Mouse (Mus musculus): ENCODE results near the gene Vill. TPM values are rescaled to one million over a fixed set of nuclear protein-coding genes. Genes with fewer than 3 reads are reported as not detected.
A peak's percentile ranks its signal among the peaks of the same experiment; 100 is the strongest.

Gene Vill
- polyA plus RNA-seq, 1 experiment from 2014 or later: 31.6 TPM

DNA sequence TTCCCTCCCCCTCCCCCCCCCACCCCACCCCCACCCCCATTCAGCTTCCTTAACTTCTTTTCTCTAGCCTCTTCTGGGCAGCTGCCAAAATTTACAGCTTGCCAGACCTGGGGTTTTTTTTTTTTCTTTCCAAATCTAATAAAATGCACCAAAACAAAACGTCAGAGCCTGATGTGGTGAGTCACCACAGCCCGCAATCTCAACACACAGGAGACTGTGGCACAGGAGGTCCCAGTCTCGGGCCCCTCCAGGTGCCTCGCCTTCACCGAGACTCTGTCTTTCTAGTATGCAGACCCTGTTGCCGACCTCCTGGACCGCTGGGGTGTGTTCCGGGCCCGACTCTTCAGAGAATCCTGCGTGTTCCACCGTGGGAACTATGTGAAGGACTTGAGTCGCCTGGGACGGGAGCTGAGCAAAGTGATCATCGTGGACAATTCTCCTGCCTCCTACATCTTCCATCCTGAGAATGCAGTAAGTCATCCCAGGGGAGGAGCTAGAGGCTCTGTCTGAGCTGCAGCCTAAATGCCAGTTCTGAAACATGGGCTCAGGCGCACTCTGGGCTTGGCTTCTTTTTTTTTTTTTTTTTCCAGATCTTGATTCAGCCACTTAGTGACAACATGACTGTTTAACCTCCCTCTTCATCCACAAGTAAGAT, 15.4 kb upstream of the Vill start:
- H3K4me1 ChIP-seq: 0 out of 2 replicates have a peak, but pooled peaks cover 4% of the 10 kb centered on the region
- peaks cover 28% of the 10 kb centered on the region for H3K36me3 ChIP-seq
- 70% methylated on average over 15 of the region's 15 CpGs for WGBS
- H3K4me2 ChIP-seq: no peak overlapping the region
- H3K4me3 ChIP-seq (replicated peaks): no peak overlapping the region
- no peak overlapping the region for H3K9ac ChIP-seq
- no peak overlapping the region for H3K27ac ChIP-seq
- no peak for ATAC-seq (ENCODE audit: insufficient read depth, low FRiP score, low read depth)
- no peaks in the 10 kb centered on the region for H3K9me3 ChIP-seq
- H3K27me3 ChIP-seq (replicated peaks): no peaks in the 10 kb centered on the region

- no peak for ATAC-seq (ENCODE audit: insufficient read depth, low FRiP score, low read depth)
- Histone ChIP-seq H3K27me3 (replicated peaks) (no peaks in the 10 kb centered on the region), H3K36me3 (peaks cover 25% of the 10 kb centered on the region), H3K27ac (no peak overlapping the region), H3K4me3 (replicated peaks) (no peak overlapping the region), H3K9ac (no peak overlapping the region), H3K4me2 (no peak overlapping the region), H3K4me1 (0 out of 2 replicates have a peak, but pooled peaks cover 4% of the 10 kb centered on the region), H3K9me3 (no peaks in the 10 kb centered on the region)
- 81% methylated on average over 3 of the region's 3 CpGs for WGBS
Measured at GRCm38 (mm10) chr9:119038574-119038973, 14.0 kb upstream of the Vill start.

GRCm38 (mm10) chr9:119040101-119040775, 12.3 kb upstream of the Vill start:
- ATAC-seq (ENCODE audit: insufficient read depth, low FRiP score, low read depth): no peak
- WGBS: 92% methylated on average over 15 of the region's 15 CpGs
- no peaks in the 10 kb centered on the region for H3K9me3 ChIP-seq
- H3K4me1 ChIP-seq: 0 out of 2 replicates have a peak, but pooled peaks cover 4% of the 10 kb centered on the region
- H3K27ac ChIP-seq: no peak overlapping the region
- no peak overlapping the region for H3K9ac ChIP-seq
- no peak overlapping the region for H3K4me3 ChIP-seq (replicated peaks)
- no peaks in the 10 kb centered on the region for H3K27me3 ChIP-seq (replicated peaks)
- H3K4me2 ChIP-seq: no peak overlapping the region
- H3K36me3 ChIP-seq: peaks cover 19% of the 10 kb centered on the region

DNA sequence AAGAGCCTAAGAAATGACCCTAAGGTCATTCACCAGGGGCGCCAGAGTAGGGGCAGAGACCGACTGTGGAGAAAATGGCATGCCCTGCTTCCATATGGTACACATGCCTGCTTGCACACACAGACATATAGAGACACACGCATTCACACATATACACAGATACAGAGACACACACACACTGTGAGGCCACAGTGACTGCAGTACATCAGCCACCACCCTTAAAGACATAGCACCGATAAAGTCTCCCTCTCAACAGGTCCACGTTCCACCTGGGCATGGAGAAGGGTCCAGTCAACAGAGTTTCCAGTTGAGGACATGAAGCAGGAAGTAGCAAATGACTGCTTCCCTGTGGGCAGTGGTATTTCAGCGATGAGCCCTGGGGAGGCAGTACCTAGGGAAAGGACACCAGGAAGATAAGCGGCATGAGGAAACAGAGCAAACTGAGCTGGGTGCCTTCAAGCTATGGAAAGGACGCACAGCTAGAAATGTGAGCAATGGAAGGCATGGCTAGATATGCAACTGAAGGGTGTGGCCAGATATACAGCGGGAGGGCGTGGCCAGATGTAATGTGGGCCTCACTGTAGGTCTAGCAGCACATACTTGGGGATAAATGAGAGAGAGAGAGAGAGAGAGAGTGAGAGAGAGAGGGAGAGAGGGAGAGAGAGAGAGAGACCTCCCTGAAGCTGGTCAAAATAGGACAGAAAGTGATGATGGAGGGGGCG, 4.2 kb upstream of the Vill start:
- no peaks in the 10 kb centered on the region for H3K27me3 ChIP-seq (replicated peaks)
- H3K4me1 ChIP-seq: peaks cover 13% of the 10 kb centered on the region
- no peak overlapping the region for H3K4me3 ChIP-seq (replicated peaks)
- 65% methylated on average over 11 of the region's 11 CpGs for WGBS
- no peaks in the 10 kb centered on the region for H3K36me3 ChIP-seq
- no peak overlapping the region for H3K27ac ChIP-seq
- no peaks in the 10 kb centered on the region for H3K9me3 ChIP-seq
- H3K4me2 ChIP-seq: no peak overlapping the region
- no peak overlapping the region for H3K9ac ChIP-seq
- peak; percentile 33; the same call in 1 of the 2 replicates for ATAC-seq (ENCODE audit: insufficient read depth, low FRiP score, low read depth)

- H3K27me3 ChIP-seq (replicated peaks): no peaks in the 10 kb centered on the region
- no peak for ATAC-seq (ENCODE audit: insufficient read depth, low FRiP score, low read depth)
- H3K9me3 ChIP-seq: no peaks in the 10 kb centered on the region
- no peak overlapping the region for H3K4me2 ChIP-seq
- WGBS: 70% methylated on average over 2 of the region's 2 CpGs
- peaks cover 21% of the 10 kb centered on the region for H3K4me1 ChIP-seq
- H3K27ac ChIP-seq: no peak overlapping the region
- no peak overlapping the region for H3K4me3 ChIP-seq (replicated peaks)
- H3K9ac ChIP-seq: no peak overlapping the region
- H3K36me3 ChIP-seq: no peaks in the 10 kb centered on the region
Measured at GRCm38 (mm10) chr9:119051158-119051557, 1.4 kb upstream of the Vill start.

DNA sequence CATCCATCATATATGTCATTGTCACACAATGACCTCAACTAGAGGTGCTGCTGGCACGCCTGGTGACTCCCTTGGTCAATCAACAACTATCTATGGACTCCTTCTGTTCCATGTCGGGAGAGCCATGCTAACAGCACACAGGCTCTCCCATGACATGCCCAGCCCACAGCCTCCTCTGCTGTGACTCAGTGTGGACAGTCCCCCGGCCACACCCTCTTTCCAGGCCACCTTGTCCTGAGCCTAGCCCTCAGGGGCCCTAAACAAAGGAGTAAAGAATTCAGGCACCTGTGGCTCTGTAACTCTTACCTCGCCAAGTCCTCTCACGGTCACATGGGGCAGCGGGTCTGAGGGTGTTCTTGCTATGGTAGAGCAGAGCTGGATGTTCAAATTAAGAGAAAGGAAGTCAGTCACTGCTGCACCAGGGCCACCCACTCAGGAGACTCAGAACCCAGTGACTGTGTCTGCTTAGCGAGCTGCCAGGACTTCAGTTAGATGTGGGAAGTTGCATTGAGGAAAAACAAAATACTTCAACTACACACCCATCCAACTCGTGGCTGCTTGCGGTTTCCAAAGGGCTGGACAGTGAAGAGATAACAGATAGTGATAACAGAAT, 1.5 kb downstream of the Vill start:
- Histone ChIP-seq H3K27me3 (replicated peaks) (no peaks in the 10 kb centered on the region), H3K4me3 (replicated peaks) (peak overlapping the region; percentile 47), H3K36me3 (no peaks in the 10 kb centered on the region), H3K9me3 (no peaks in the 10 kb centered on the region), H3K9ac (no peak overlapping the region), H3K4me2 (peak overlapping the region; percentile 78), H3K27ac (peak overlapping the region; percentile 67), H3K4me1 (peaks cover 21% of the 10 kb centered on the region)
- ATAC-seq (ENCODE audit: insufficient read depth, low FRiP score, low read depth): peak; percentile 54; the same call in 1 of the 2 replicates
- WGBS: 59% methylated on average over 9 of the region's 9 CpGs

- ATAC-seq (ENCODE audit: insufficient read depth, low FRiP score, low read depth): no peak
- no peak overlapping the region for H3K27ac ChIP-seq
- no peaks in the 10 kb centered on the region for H3K36me3 ChIP-seq
- WGBS: 82% methylated on average over 4 of the region's 4 CpGs
- no peak overlapping the region for H3K9ac ChIP-seq
- H3K4me3 ChIP-seq (replicated peaks): no peak overlapping the region
- H3K4me2 ChIP-seq: no peak overlapping the region
- no peaks in the 10 kb centered on the region for H3K27me3 ChIP-seq (replicated peaks)
- H3K4me1 ChIP-seq: peaks cover 21% of the 10 kb centered on the region
- no peaks in the 10 kb centered on the region for H3K9me3 ChIP-seq
Measured at GRCm38 (mm10) chr9:119055336-119055735, 2.8 kb downstream of the Vill start.

- ATAC-seq (ENCODE audit: insufficient read depth, low FRiP score, low read depth): no peak
- H3K4me3 ChIP-seq (replicated peaks): no peak overlapping the region
Measured at GRCm38 (mm10) chr9:119058245-119058644, 5.7 kb downstream of the Vill start.

DNA sequence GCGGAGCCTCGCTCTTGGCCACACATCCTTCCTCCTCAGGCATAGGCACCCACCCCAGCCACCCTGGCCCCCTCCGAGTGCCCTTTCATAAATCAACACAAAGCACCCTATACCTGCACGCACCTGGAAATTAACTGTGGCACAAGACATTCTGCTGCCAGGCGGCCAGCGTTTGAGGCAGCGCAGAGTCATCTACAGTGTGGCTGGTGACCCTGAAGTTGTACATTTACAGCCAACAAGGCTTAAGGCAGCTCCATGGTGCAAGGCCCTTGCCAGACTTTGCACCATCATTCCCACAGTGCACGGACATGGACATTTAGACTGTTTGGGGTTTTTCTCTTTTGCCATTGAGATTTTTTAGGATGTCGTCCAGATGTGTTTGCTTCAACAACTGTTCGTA, 8.1 kb downstream of the Vill start:
- H3K9me3 ChIP-seq: no peaks in the 10 kb centered on the region
- ATAC-seq (ENCODE audit: insufficient read depth, low FRiP score, low read depth): no peak
- no peak overlapping the region for H3K4me2 ChIP-seq
- 86% methylated on average over 10 of the region's 10 CpGs for WGBS
- no peaks in the 10 kb centered on the region for H3K27me3 ChIP-seq (replicated peaks)
- H3K9ac ChIP-seq: no peak overlapping the region
- H3K4me1 ChIP-seq: no peaks in the 10 kb centered on the region
- no peaks in the 10 kb centered on the region for H3K36me3 ChIP-seq
- no peak overlapping the region for H3K27ac ChIP-seq
- no peak overlapping the region for H3K4me3 ChIP-seq (replicated peaks)

More at GRCm38 (mm10) chr9:119058245-119058644, 5.7 kb downstream of the Vill start:
- no peak overlapping the region for H3K27ac ChIP-seq
- H3K4me1 ChIP-seq: 0 out of 2 replicates have a peak, but pooled peaks cover 9% of the 10 kb centered on the region
- H3K27me3 ChIP-seq (replicated peaks): no peaks in the 10 kb centered on the region
- no peaks in the 10 kb centered on the region for H3K36me3 ChIP-seq
- 79% methylated on average over 7 of the region's 7 CpGs for WGBS
- no peak overlapping the region for H3K4me2 ChIP-seq
- no peaks in the 10 kb centered on the region for H3K9me3 ChIP-seq
- H3K9ac ChIP-seq: no peak overlapping the region

- Histone ChIP-seq H3K27ac (no peak overlapping the region), H3K9me3 (no peaks in the 10 kb centered on the region), H3K27me3 (replicated peaks) (no peaks in the 10 kb centered on the region), H3K4me3 (replicated peaks) (no peak overlapping the region), H3K4me1 (no peaks in the 10 kb centered on the region), H3K36me3 (no peaks in the 10 kb centered on the region), H3K4me2 (0 out of 2 replicates have a peak overlapping the region, but pooled peaks have one; percentile 4), H3K9ac (no peak overlapping the region)
- WGBS: 34% methylated on average over 19 of the region's 19 CpGs
- no peak for ATAC-seq (ENCODE audit: insufficient read depth, low FRiP score, low read depth)
Measured at GRCm38 (mm10) chr9:119063036-119063644, 10.6 kb downstream of the Vill start.

- no peak overlapping the region for H3K9ac ChIP-seq
- WGBS: 52% methylated on average over 4 of the region's 4 CpGs
- no peak overlapping the region for H3K27ac ChIP-seq
Measured at GRCm38 (mm10) chr9:119064296-119064695, 11.7 kb downstream of the Vill start.

More at GRCm38 (mm10) chr9:119064296-119064695, 11.7 kb downstream of the Vill start:
- H3K4me3 ChIP-seq (replicated peaks): no peak overlapping the region
- ATAC-seq (ENCODE audit: insufficient read depth, low FRiP score, low read depth): no peak
- H3K36me3 ChIP-seq: no peaks in the 10 kb centered on the region
- no peaks in the 10 kb centered on the region for H3K27me3 ChIP-seq (replicated peaks)
- H3K4me1 ChIP-seq: no peaks in the 10 kb centered on the region
- H3K9me3 ChIP-seq: no peaks in the 10 kb centered on the region
- H3K4me2 ChIP-seq: no peak overlapping the region
